Mouse (Mus musculus) liver, postnatal 0 days (tissue): ENCODE data around the gene Dgki. TPM values are rescaled to one million over a fixed set of nuclear protein-coding genes. Genes with fewer than 3 reads are reported as not detected.

Source experiments
- ATAC-seq: fragments of 200-750 bp; cut with Nextera tagmentation; 2 replicates; pipeline ENCODE4 v1.8.0; 2017; ENCODE audit warnings: mild to moderate bottlenecking, moderate library complexity
- DNase-seq: peaks from one replicate; pipeline ENCODE4 v3.0.0-alpha.2; 2016
- H3K27ac ChIP-seq: fragments of 300-500 bp; sonication (generic); 2 replicates; pipeline ENCODE4 v1.5.1; 2014; ENCODE audit warnings: antibody characterized with exemption, moderate library complexity, mild to moderate bottlenecking, low read depth
- H3K27me3 ChIP-seq: fragments of 300-500 bp; sonication (generic); 2 replicates; pipeline ENCODE4 v1.6.1; 2014; ENCODE audit warnings: low read length, control low read depth, mixed read lengths; ENCODE audit not compliant: insufficient read depth
- H3K36me3 ChIP-seq: fragments of 300-500 bp; sonication (generic); replicated peaks from 2 replicates; pipeline ENCODE4 v1.6.1; 2014; ENCODE audit warnings: mild to moderate bottlenecking, control low read depth, low read length, moderate library complexity, mixed read lengths; ENCODE audit not compliant: insufficient read depth
- H3K4me1 ChIP-seq: fragments of 300-500 bp; sonication (generic); 2 replicates; pipeline ENCODE4 v1.6.1; 2014; ENCODE audit warnings: antibody characterized with exemption, mild to moderate bottlenecking, control low read depth; ENCODE audit not compliant: insufficient read depth
- H3K4me2 ChIP-seq: fragments of 300-500 bp; sonication (generic); 2 replicates; pipeline ENCODE4 v1.6.1; 2014; ENCODE audit warnings: low read depth, mild to moderate bottlenecking, low read length, moderate library complexity, mixed read lengths
- H3K4me3 ChIP-seq: fragments of 300-500 bp; sonication (generic); 2 replicates; pipeline ENCODE4 v1.5.1; 2014; ENCODE audit warnings: low read depth, low read length
- H3K9ac ChIP-seq: fragments of 300-500 bp; sonication (generic); replicated peaks from 2 replicates; pipeline ENCODE4 v1.6.1; 2014; ENCODE audit warnings: mild to moderate bottlenecking, moderate library complexity
- H3K9me3 ChIP-seq: fragments of 300-500 bp; sonication (generic); 2 replicates; pipeline ENCODE4 v1.6.1; 2016; ENCODE audit warnings: mild to moderate bottlenecking, control low read depth, low read length, mixed read lengths
- CTCF ChIP-seq: sonication (generic); IDR thresholded peaks from 2 replicates; pipeline ENCODE4 v1.5.1; 2016; ENCODE audit warnings: antibody characterized with exemption, low read depth
- EP300 ChIP-seq: IDR thresholded peaks from 2 replicates; pipeline ENCODE4 v1.6.1; 2016; ENCODE audit warnings: antibody characterized with exemption, low read depth, mild to moderate bottlenecking
- WGBS: fragments of 180-500 bp; shearing (Covaris S2); extraction: QIAGEN DNeasy Blood & Tissue Kit; methylation state at CpG from one replicate; pipeline ENCODE4 v1.1.7; 2014; ENCODE audit not compliant: insufficient replicate concordance; 5-methylcytosine and 5-hydroxymethylcytosine counted together
- polyA plus RNA-seq: library from polyadenylated mRNA; unstranded; fragments of >200 nt; fragmentation: Nextera tagmentation; extraction: Ambion mirVana; gene quantifications from 2 replicates; pipeline ENCODE4 v1.2.1, GENCODE M21; 2015

Gene Dgki
- polyA plus RNA-seq, 1 experiment from 2014 or later, result 0.56 TPM

DNA sequence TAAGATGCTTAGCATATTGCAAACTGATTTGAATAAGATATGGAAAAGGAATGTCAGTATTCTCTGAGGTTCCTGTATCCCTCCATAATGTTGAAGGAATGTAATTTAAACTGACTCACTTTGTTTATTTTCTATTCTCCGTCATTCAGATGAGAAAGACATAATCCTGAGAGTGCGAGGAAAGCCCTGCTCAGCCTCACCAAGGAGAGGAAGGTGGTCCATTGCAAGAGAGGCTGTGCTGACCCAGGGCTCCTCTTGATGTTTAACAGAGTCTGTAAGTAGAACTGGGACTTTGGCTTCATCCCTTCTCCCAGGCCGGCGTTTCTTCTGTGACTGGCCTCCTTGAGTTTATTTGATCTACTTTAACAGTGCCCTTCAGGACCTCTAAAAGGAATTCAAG is 423.6 kb downstream of the Dgki start:
- no peak overlapping the region for H3K4me3 ChIP-seq
- DNase-seq (no peak), ATAC-seq (no peak)
- no peak overlapping the region for H3K4me2 ChIP-seq
- no peaks in the 10 kb centered on the region for H3K9me3 ChIP-seq
- H3K9ac ChIP-seq, result no peak overlapping the region
- no peak overlapping the region for H3K27ac ChIP-seq
- H3K36me3 ChIP-seq, result no peaks in the 10 kb centered on the region
- H3K4me1 ChIP-seq, result no peaks in the 10 kb centered on the region
- 61% methylated on average over 4 of the region's 4 CpGs for WGBS
- H3K27me3 ChIP-seq, result no peaks in the 10 kb centered on the region
- TF ChIP-seq CTCF (no peak), EP300 (no peak)

DNA sequence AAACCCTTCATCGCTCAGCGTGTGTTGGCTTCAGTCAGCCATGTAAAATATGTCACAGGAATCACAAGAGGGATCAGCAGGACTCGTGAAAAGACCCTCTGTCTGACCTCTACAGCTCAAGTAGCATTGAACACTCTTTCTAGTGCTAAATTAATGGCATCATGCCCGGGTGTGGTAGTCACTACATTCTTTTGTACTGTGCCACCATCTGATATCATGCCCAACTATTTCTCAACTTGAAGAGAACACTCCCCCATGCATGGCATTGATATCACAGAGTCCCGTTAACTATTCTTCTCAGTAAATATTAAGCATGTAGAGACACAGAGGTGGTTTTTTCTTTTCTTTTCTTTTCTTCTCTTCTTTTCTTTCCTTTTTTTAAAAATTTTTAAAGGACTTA is 424.1 kb downstream of the Dgki start:
- no peak for ATAC-seq
- no peaks in the 10 kb centered on the region for H3K9me3 ChIP-seq

DNA sequence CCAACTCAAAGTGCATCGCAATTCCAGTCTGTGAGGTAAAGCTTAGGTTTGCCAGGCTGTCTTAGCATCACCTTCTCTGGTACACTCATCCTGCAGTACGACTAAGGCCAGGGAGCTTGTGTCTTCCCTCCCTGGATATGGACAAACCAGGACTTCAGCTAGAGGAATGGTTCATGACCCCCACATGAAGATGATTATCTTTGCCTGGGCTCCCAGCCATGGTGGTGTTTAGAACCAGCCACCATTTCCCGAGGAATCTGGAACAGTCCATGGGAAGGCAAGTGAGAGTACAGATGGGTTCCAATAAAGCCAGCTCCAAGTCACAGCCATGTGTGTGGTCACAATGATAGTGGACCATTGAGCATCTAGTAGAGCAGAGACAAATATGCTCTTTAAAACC is 427.1 kb downstream of the Dgki start:
- Histone ChIP-seq H3K4me3 (no peak overlapping the region), H3K36me3 (no peaks in the 10 kb centered on the region), H3K4me1 (no peaks in the 10 kb centered on the region), H3K9ac (no peak overlapping the region), H3K4me2 (no peak overlapping the region), H3K9me3 (no peaks in the 10 kb centered on the region), H3K27ac (no peak overlapping the region), H3K27me3 (no peaks in the 10 kb centered on the region)
- ATAC-seq (no peak), DNase-seq (no peak)
- WGBS, result 70% methylated on average over 3 of the region's 3 CpGs
- TF ChIP-seq EP300 (no peak), CTCF (no peak)

More for the DNA sequence above, 424.1 kb downstream of the Dgki start:
- TF ChIP-seq CTCF (no peak), EP300 (no peak)
- no peaks in the 10 kb centered on the region for H3K4me1 ChIP-seq
- 69% methylated on average over 5 of the region's 5 CpGs for WGBS
- H3K36me3 ChIP-seq, result no peaks in the 10 kb centered on the region
- no peak for DNase-seq
- no peaks in the 10 kb centered on the region for H3K27me3 ChIP-seq
- no peak overlapping the region for H3K9ac ChIP-seq
- H3K27ac ChIP-seq, result no peak overlapping the region
- H3K4me3 ChIP-seq, result no peak overlapping the region
- H3K4me2 ChIP-seq, result no peak overlapping the region

DNA sequence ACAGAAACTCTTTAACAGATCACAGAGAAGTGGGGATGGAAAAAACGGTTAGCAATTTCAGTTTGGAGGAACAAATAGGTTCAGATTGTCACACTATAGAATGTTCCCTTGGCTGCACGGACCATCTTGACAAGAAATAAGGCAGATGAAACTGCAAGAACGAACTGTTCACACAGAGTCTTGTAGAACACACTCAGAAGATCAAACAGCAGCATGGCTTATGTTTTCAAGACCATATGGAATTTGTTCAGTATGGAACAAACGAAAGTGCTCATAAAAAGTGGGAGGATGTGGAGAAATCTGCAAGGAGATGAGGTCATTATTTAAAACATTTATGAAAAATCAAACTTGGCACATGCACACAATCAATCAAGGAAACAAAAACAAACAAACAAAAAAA is 431.8 kb downstream of the Dgki start:
- Histone ChIP-seq H3K9me3 (no peaks in the 10 kb centered on the region), H3K27ac (no peak overlapping the region), H3K4me3 (no peak overlapping the region), H3K4me1 (no peaks in the 10 kb centered on the region), H3K4me2 (no peak overlapping the region), H3K27me3 (no peaks in the 10 kb centered on the region), H3K36me3 (no peaks in the 10 kb centered on the region), H3K9ac (no peak overlapping the region)
- whole genome bisulfite sequencing, result 62% methylated on average over 4 of the region's 4 CpGs
- DNase-seq, result no peak
- TF ChIP-seq CTCF (no peak), EP300 (no peak)
- ATAC-seq, result no peak

DNA sequence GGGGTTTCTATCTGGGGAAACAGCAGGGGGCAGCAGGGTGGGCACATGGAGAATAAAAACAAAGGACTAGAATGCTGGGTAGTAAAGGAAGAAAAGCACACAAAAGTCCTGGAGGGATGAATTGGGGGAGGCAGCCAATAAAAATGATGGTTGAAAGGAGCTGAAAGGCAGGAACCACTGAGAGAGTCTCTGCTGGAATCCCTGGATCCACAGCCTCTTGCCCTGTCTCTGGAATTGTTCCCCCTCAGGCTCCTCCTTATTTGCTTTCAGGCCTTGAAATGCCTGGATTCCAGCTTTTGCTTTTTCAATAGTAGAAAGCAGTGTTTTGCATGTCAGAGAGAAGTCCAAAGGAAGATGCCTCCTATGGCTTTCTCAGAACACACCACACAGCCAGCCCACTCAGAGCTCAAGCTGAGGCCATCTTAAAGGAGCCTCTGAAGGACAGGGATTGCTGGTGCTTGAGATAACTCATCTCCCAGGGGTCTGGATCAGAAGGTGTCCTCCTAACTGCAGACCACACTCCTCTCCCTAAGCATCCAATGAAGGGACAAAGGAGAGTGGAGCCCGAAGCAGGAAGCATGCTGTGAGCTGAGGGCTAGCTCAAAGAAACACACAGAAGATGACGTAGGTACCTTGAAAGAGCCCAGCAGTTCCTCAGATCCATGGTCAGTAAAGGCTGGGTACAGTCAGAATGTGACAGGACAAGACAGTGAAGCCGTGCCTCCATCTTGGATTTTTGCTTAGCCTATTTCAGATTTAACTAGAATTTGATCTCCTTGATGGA is 441.5 kb downstream of the Dgki start:
- 62% methylated on average over 3 of the region's 3 CpGs for WGBS
- Histone ChIP-seq H3K4me3 (no peak overlapping the region), H3K27me3 (no peaks in the 10 kb centered on the region), H3K36me3 (no peaks in the 10 kb centered on the region), H3K27ac (no peak overlapping the region), H3K4me1 (no peaks in the 10 kb centered on the region), H3K9me3 (no peaks in the 10 kb centered on the region), H3K9ac (no peak overlapping the region), H3K4me2 (no peak overlapping the region)
- no peak for ATAC-seq
- TF ChIP-seq CTCF, result no peak
- TF ChIP-seq EP300, result no peak
- no peak for DNase-seq

DNA sequence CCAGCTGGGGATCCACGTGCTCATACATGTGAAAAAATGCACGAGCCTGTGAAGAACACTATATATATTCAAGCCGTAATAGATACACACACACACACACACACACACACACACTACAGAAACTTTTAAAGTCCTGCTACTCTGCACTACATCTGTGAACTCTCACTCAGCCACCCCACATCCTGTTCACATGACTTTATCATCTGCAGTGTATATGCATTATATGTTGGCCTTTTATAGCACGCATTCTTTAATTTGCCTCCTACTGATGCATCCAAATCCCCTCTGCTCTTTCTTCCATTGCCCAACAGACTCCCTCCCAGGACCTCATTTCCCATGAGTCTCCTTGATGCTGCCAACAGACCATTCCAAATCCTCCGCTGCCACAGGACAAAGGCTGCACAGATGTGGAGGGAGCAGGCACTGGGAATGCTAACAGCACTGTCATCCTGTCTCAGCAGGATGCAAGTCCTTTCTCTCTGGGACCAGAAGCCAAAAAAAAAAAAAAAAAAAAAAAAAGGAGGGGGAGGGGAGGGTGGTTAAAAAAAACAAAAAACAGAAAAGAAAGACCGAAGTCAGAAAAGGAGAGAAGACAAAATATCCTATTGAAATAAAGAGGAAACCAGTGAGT is 442.2 kb downstream of the Dgki start:
- Histone ChIP-seq H3K27ac (no peak overlapping the region), H3K27me3 (no peaks in the 10 kb centered on the region), H3K9ac (no peak overlapping the region), H3K36me3 (no peaks in the 10 kb centered on the region), H3K4me2 (no peak overlapping the region), H3K9me3 (no peaks in the 10 kb centered on the region), H3K4me1 (no peaks in the 10 kb centered on the region), H3K4me3 (no peak overlapping the region)
- 56% methylated on average over 6 of the region's 6 CpGs for WGBS
- TF ChIP-seq EP300, result no peak
- no peak for TF ChIP-seq CTCF
- DNase-seq (no peak), ATAC-seq (no peak)
